Mouse (Mus musculus) testis, adult 2 months (tissue): ENCODE data around the gene Il20rb.

Experiments used
- CTCF ChIP-seq: fragments of 200-500 bp; IDR thresholded peaks from 2 replicates; pipeline ENCODE4 v1.5.1; 2012; ENCODE audit warnings: low read depth, mild to moderate bottlenecking, inconsistent platforms, low read length, moderate library complexity; ENCODE audit not compliant: control insufficient read depth, insufficient read depth, insufficient replicate concordance
- POLR2A ChIP-seq: fragments of 200-500 bp; IDR thresholded peaks from 2 replicates; pipeline ENCODE4 v1.6.1; 2012; ENCODE audit warnings: low read depth, mild to moderate bottlenecking, inconsistent platforms, low read length, moderate library complexity; ENCODE audit not compliant: control insufficient read depth

GRCm38 (mm10) chr9:100470228-100470627 lies 16.4 kb downstream of the Il20rb start:
- TF ChIP-seq CTCF, result no peak
- no peak for TF ChIP-seq POLR2A
